Mouse (Mus musculus) brain, embryonic 14.5 days (tissue): Measurements from ENCODE around the gene Rrp7a.

Experiments
- CTCF ChIP-seq: fragments of 200-500 bp; IDR thresholded peaks from 2 replicates; pipeline ENCODE4 v1.5.1; 2012; ENCODE audit warnings: inconsistent platforms, mild to moderate bottlenecking, moderate library complexity, borderline replicate concordance; ENCODE audit not compliant: insufficient read depth, insufficient read length; ENCODE audit errors: extremely low read depth
- POLR2A ChIP-seq: fragments of 200-500 bp; IDR thresholded peaks from 2 replicates; pipeline ENCODE4 v1.6.1; 2012; ENCODE audit warnings: mild to moderate bottlenecking, inconsistent platforms, borderline replicate concordance; ENCODE audit not compliant: poor library complexity, insufficient read depth, insufficient read length, severe bottlenecking; ENCODE audit errors: extremely low read depth

- TF ChIP-seq POLR2A (no peak), CTCF (no peak)
Observed at GRCm38 (mm10) chr15:83154309-83154708, 31.7 kb upstream of the Rrp7a start.
